Mouse (Mus musculus): ENCODE measurements at regions not wholly inside any gene's neighbourhood (a gene's known extent, or its start where the extent isn't known, plus 50 kb on each side); places are given as distances from the start of the nearest gene placed in this dataset.

GRCm38 (mm10) chr16:95820606-95821005 is 118.7 kb downstream of the Ets2 start:
- H3K4me1 ChIP-seq (ENCODE audit: control insufficient read depth, insufficient read depth, low read length), result peaks cover 6% of the 10 kb centered on the region
- WGBS, result 94% methylated on average over 8 of the region's 8 CpGs
- H3K4me3 ChIP-seq (replicated peaks; ENCODE audit: insufficient read depth, low read depth, low read length), result no peak overlapping the region
- DNase-seq, result no peak
- H3K27ac ChIP-seq (ENCODE audit: insufficient read depth, low read length), result no peak overlapping the region
- no peaks in the 10 kb centered on the region for H3K27me3 ChIP-seq (ENCODE audit: control insufficient read depth, insufficient read depth, low read length)
- TF ChIP-seq CTCF (IDR thresholded peaks at IDR 0.05; ENCODE audit: borderline replicate concordance, insufficient read depth, low read depth, low read length), result no peak
- no peak for TF ChIP-seq POLR2A (IDR thresholded peaks at IDR 0.05; ENCODE audit: borderline replicate concordance, insufficient read depth, low read length)

- 96% methylated on average over 1 of the region's 1 CpGs for WGBS
- H3K4me1 ChIP-seq (ENCODE audit: control insufficient read depth, insufficient read depth, low read length), result peaks cover 8% of the 10 kb centered on the region
- no peak overlapping the region for H3K4me3 ChIP-seq (replicated peaks; ENCODE audit: insufficient read depth, low read depth, low read length)
- no peak for DNase-seq
- H3K27me3 ChIP-seq (ENCODE audit: control insufficient read depth, insufficient read depth, low read length), result no peaks in the 10 kb centered on the region
- H3K27ac ChIP-seq (ENCODE audit: insufficient read depth, low read length), result no peak overlapping the region
- TF ChIP-seq CTCF (IDR thresholded peaks at IDR 0.05; ENCODE audit: borderline replicate concordance, insufficient read depth, low read depth, low read length) (no peak), POLR2A (IDR thresholded peaks at IDR 0.05; ENCODE audit: borderline replicate concordance, insufficient read depth, low read length) (no peak)
These were observed 118.1 kb downstream of the Ets2 start for GRCm38 (mm10) chr16:95820013-95820412.

- 95% methylated on average over 13 of the region's 13 CpGs for WGBS
These were observed 114.1 kb downstream of the Ets2 start for GRCm38 (mm10) chr16:95815966-95816365.

GRCm38 (mm10) chr16:95815206-95815731 is 113.4 kb downstream of the Ets2 start:
- no peak overlapping the region for H3K4me3 ChIP-seq (replicated peaks; ENCODE audit: insufficient read depth, low read depth, low read length)
- no peak for TF ChIP-seq CTCF (IDR thresholded peaks at IDR 0.05; ENCODE audit: borderline replicate concordance, insufficient read depth, low read depth, low read length)
- TF ChIP-seq POLR2A (IDR thresholded peaks at IDR 0.05; ENCODE audit: borderline replicate concordance, insufficient read depth, low read length), result no peak
- 78% methylated on average over 6 of the region's 6 CpGs for WGBS
- no peak for DNase-seq
- H3K4me1 ChIP-seq (ENCODE audit: control insufficient read depth, insufficient read depth, low read length), result peaks cover 23% of the 10 kb centered on the region
- H3K27me3 ChIP-seq (ENCODE audit: control insufficient read depth, insufficient read depth, low read length), result no peaks in the 10 kb centered on the region
- H3K27ac ChIP-seq (ENCODE audit: insufficient read depth, low read length), result no peak overlapping the region

More at GRCm38 (mm10) chr16:95815966-95816365, 114.1 kb downstream of the Ets2 start:
- TF ChIP-seq CTCF (IDR thresholded peaks at IDR 0.05; ENCODE audit: borderline replicate concordance, insufficient read depth, low read depth, low read length) (no peak), POLR2A (IDR thresholded peaks at IDR 0.05; ENCODE audit: borderline replicate concordance, insufficient read depth, low read length) (no peak)
- H3K4me3 ChIP-seq (replicated peaks; ENCODE audit: insufficient read depth, low read depth, low read length), result no peak overlapping the region
- H3K27ac ChIP-seq (ENCODE audit: insufficient read depth, low read length), result no peak overlapping the region
- H3K27me3 ChIP-seq (ENCODE audit: control insufficient read depth, insufficient read depth, low read length), result no peaks in the 10 kb centered on the region
- peaks cover 23% of the 10 kb centered on the region for H3K4me1 ChIP-seq (ENCODE audit: control insufficient read depth, insufficient read depth, low read length)
- DNase-seq, result no peak

GRCm38 (mm10) chr16:95814513-95815118 is 112.7 kb downstream of the Ets2 start:
- 12% methylated on average over 9 of the region's 9 CpGs for WGBS
- H3K4me1 ChIP-seq (ENCODE audit: control insufficient read depth, insufficient read depth, low read length), result peaks cover 23% of the 10 kb centered on the region
- H3K27me3 ChIP-seq (ENCODE audit: control insufficient read depth, insufficient read depth, low read length), result no peaks in the 10 kb centered on the region
- H3K27ac ChIP-seq (ENCODE audit: insufficient read depth, low read length), result no peak overlapping the region
- DNase-seq, result peak; percentile 65 to 67
- TF ChIP-seq CTCF (IDR thresholded peaks at IDR 0.05; ENCODE audit: borderline replicate concordance, insufficient read depth, low read depth, low read length), result no peak
- no peak for TF ChIP-seq POLR2A (IDR thresholded peaks at IDR 0.05; ENCODE audit: borderline replicate concordance, insufficient read depth, low read length)
- H3K4me3 ChIP-seq (replicated peaks; ENCODE audit: insufficient read depth, low read depth, low read length), result no peak overlapping the region

GRCm38 (mm10) chr16:95811092-95811491 is 109.2 kb downstream of the Ets2 start:
- TF ChIP-seq POLR2A (IDR thresholded peaks at IDR 0.05; ENCODE audit: borderline replicate concordance, insufficient read depth, low read length), result no peak
- no peak for TF ChIP-seq CTCF (IDR thresholded peaks at IDR 0.05; ENCODE audit: borderline replicate concordance, insufficient read depth, low read depth, low read length)
- 73% methylated on average over 6 of the region's 6 CpGs for WGBS
- peak in 1 of 2 experiments; percentile 14 for DNase-seq
- Histone ChIP-seq H3K4me1 (ENCODE audit: control insufficient read depth, insufficient read depth, low read length) (peaks cover 23% of the 10 kb centered on the region), H3K27me3 (ENCODE audit: control insufficient read depth, insufficient read depth, low read length) (no peaks in the 10 kb centered on the region), H3K4me3 (replicated peaks; ENCODE audit: insufficient read depth, low read depth, low read length) (no peak overlapping the region), H3K27ac (ENCODE audit: insufficient read depth, low read length) (no peak overlapping the region)

- 96% methylated on average over 21 of the region's 21 CpGs for WGBS
- TF ChIP-seq POLR2A (IDR thresholded peaks at IDR 0.05; ENCODE audit: borderline replicate concordance, insufficient read depth, low read length) (no peak), CTCF (IDR thresholded peaks at IDR 0.05; ENCODE audit: borderline replicate concordance, insufficient read depth, low read depth, low read length) (no peak)
- Histone ChIP-seq H3K4me1 (ENCODE audit: control insufficient read depth, insufficient read depth, low read length) (peaks cover 9% of the 10 kb centered on the region), H3K27ac (ENCODE audit: insufficient read depth, low read length) (no peak overlapping the region), H3K4me3 (replicated peaks; ENCODE audit: insufficient read depth, low read depth, low read length) (no peak overlapping the region), H3K27me3 (ENCODE audit: control insufficient read depth, insufficient read depth, low read length) (no peaks in the 10 kb centered on the region)
- no peak for DNase-seq
These were observed 107.4 kb downstream of the Ets2 start for GRCm38 (mm10) chr16:95809127-95809876.
